ENCODE assay signal across 24 mouse cellular contexts in the genomic region with DNA sequence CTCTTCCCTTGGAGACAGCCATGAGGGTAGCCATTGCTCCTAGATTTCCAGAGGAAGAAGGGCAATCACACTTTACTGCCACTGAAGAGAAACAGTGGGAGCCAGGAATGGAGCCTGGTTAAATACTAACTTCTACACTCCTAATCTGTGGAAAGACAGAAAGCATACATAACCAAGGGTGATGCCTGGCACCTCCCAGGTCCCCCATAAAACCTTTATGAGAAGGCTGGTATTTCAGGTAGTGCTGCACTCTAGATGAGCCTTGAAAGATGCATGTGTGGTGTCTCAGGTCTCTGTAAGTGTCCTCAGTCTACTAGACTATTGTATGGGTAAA. TPM values are rescaled to one million over a fixed set of nuclear protein-coding genes. Genes with fewer than 3 reads are reported as not detected.
A peak's percentile ranks its signal among the peaks of the same experiment; 100 is the strongest.
DNase-seq lines count a peak whose midpoint lies in the region; ATAC-seq and TF ChIP-seq lines count a peak whose summit lies in the region.
"Had no signal": no experiment of that assay in that cellular context is flagged by ENCODE, and none has a peak within 500 bp of the region (broad histone marks: within the 10 kb centered on the region; RNA-seq: fewer than 3 reads in every experiment).

No protein-coding gene starts in this region.

- DNase-seq in heart, embryonic 10.5 days (ENCODE audit: low spot score) = no peak
- no peak for DNase-seq in heart, adult 11 months
- DNase-seq in heart, postnatal 0 days (ENCODE audit: low spot score) = no peak
- no peak for DNase-seq in heart, adult 8-10 months (ENCODE audit: low spot score)
- DNase-seq in liver, embryonic 14.5 days (ENCODE audit: low read depth in 3 of 3, low spot score in 3 of 3) = no peak
- no peak for DNase-seq in cerebellum, adult 8-10 months
- no peak for DNase-seq in right cerebral cortex, postnatal 10 days (ENCODE audit: low spot score in 2 of 2)
- DNase-seq: adrenal gland, postnatal 10 days; cerebellum, adult 9-11 months; gastrocnemius, postnatal 36 days; lung, embryonic 14.5 days; lung, postnatal 4 days; right cerebral cortex, postnatal 25 days; thymus, adult 2 months had no signal

- TF ChIP-seq EP300 in heart, postnatal 0 days (IDR thresholded peaks at IDR 0.05; ENCODE audit: low read depth) = no peak
- no peak for TF ChIP-seq EP300 in liver, embryonic 14.5 days (IDR thresholded peaks at IDR 0.05; ENCODE audit: low read depth)

- TF ChIP-seq CTCF in heart, postnatal 0 days (IDR thresholded peaks at IDR 0.05; ENCODE audit: low read depth) = no peak
- no peak for TF ChIP-seq CTCF in liver, embryonic 14.5 days (IDR thresholded peaks at IDR 0.05; ENCODE audit: low read depth)

- H3K4me2 ChIP-seq in heart, postnatal 0 days (ENCODE audit: low read depth, low read length) = no peak overlapping the region
- no peak overlapping the region for H3K4me2 ChIP-seq in intestine, embryonic 16.5 days (ENCODE audit: low read depth, low read length)
- no peak overlapping the region for H3K4me2 ChIP-seq in liver, embryonic 14.5 days (ENCODE audit: low read depth)
- H3K4me2 ChIP-seq: embryonic facial prominence, embryonic 12.5 days; hindbrain, embryonic 12.5 days; lung, embryonic 14.5 days; neural tube, embryonic 15.5 days; stomach, embryonic 15.5 days had no signal

- peaks cover 40% of the 10 kb centered on the region for H3K4me1 ChIP-seq in heart, embryonic 10.5 days
- H3K4me1 ChIP-seq in heart, postnatal 0 days (ENCODE audit: control insufficient read depth, insufficient read depth) = peaks cover 57% of the 10 kb centered on the region
- H3K4me1 ChIP-seq in intestine, embryonic 16.5 days (ENCODE audit: control insufficient read depth, insufficient read depth, low read length) = 0 out of 2 replicates have a peak, but pooled peaks cover 2% of the 10 kb centered on the region
- H3K4me1 ChIP-seq in liver, embryonic 14.5 days (replicated peaks; ENCODE audit: control insufficient read depth in 2 of 2, insufficient read depth in 2 of 2, low read length in 1 of 2) = peaks cover 0 to 3% of the 10 kb centered on the region in 2 experiments; a peak in 1 of 4 replicates
- H3K4me1 ChIP-seq: embryonic facial prominence, embryonic 12.5 days; hindbrain, embryonic 12.5 days; neural tube, embryonic 15.5 days; stomach, embryonic 15.5 days had no signal

- no peaks in the 10 kb centered on the region for H3K9me3 ChIP-seq in heart, embryonic 10.5 days
- no peaks in the 10 kb centered on the region for H3K9me3 ChIP-seq in heart, postnatal 0 days (replicated peaks; ENCODE audit: control insufficient read depth, low read length)
- H3K9me3 ChIP-seq in intestine, embryonic 16.5 days (ENCODE audit: control insufficient read depth, low read length) = no peaks in the 10 kb centered on the region
- no peaks in the 10 kb centered on the region for H3K9me3 ChIP-seq in liver, embryonic 14.5 days (ENCODE audit: control insufficient read depth, low read length)
- H3K9me3 ChIP-seq: embryonic facial prominence, embryonic 12.5 days; hindbrain, embryonic 12.5 days; neural tube, embryonic 15.5 days; stomach, embryonic 15.5 days had no signal

- no peak for ATAC-seq in heart, postnatal 0 days (ENCODE audit: insufficient read depth, low read depth)
- peak; percentile 65 for ATAC-seq in intestine, embryonic 16.5 days
- ATAC-seq in liver, embryonic 14.5 days (ENCODE audit: insufficient read depth) = 0 out of 2 replicates have a peak, but pooled peaks have one; percentile 33
- ATAC-seq: activated CD4-positive, CD25-positive, alpha-beta regulatory T cell, adult 4 months; forebrain, embryonic 14.5 days; midbrain, embryonic 16.5 days had no signal

- H3K27ac ChIP-seq in heart, embryonic 10.5 days = peak overlapping the region; percentile 86
- H3K27ac ChIP-seq in heart, postnatal 0 days (ENCODE audit: low read depth) = peak overlapping the region; percentile 89
- peak overlapping the region; percentile 43 for H3K27ac ChIP-seq in intestine, embryonic 16.5 days (ENCODE audit: low read length)
- H3K27ac ChIP-seq in liver, embryonic 14.5 days = no peak overlapping the region
- H3K27ac ChIP-seq: embryonic facial prominence, embryonic 12.5 days; hindbrain, embryonic 12.5 days; neural tube, embryonic 15.5 days; stomach, embryonic 15.5 days had no signal

- no peaks in the 10 kb centered on the region for H3K27me3 ChIP-seq in heart, embryonic 10.5 days (ENCODE audit: insufficient read depth, poor library complexity, severe bottlenecking)
- H3K27me3 ChIP-seq in heart, postnatal 0 days (ENCODE audit: control insufficient read depth, insufficient read depth, low read length) = no peaks in the 10 kb centered on the region
- H3K27me3 ChIP-seq in intestine, embryonic 16.5 days (replicated peaks; ENCODE audit: control insufficient read depth, insufficient read depth, low read length) = no peaks in the 10 kb centered on the region
- H3K27me3 ChIP-seq in liver, embryonic 14.5 days (ENCODE audit: control insufficient read depth, insufficient read depth, low read length) = no peaks in the 10 kb centered on the region
- H3K27me3 ChIP-seq: embryonic facial prominence, embryonic 12.5 days; hindbrain, embryonic 12.5 days; neural tube, embryonic 15.5 days; stomach, embryonic 15.5 days had no signal

- no peaks in the 10 kb centered on the region for H3K36me3 ChIP-seq in heart, embryonic 10.5 days
- no peaks in the 10 kb centered on the region for H3K36me3 ChIP-seq in heart, postnatal 0 days (replicated peaks; ENCODE audit: control insufficient read depth, insufficient read depth, low read length)
- no peaks in the 10 kb centered on the region for H3K36me3 ChIP-seq in intestine, embryonic 16.5 days (ENCODE audit: control insufficient read depth, insufficient read depth, low read length)
- no peaks in the 10 kb centered on the region for H3K36me3 ChIP-seq in liver, embryonic 14.5 days (replicated peaks; ENCODE audit: control insufficient read depth, insufficient read depth, low read depth)
- H3K36me3 ChIP-seq: embryonic facial prominence, embryonic 12.5 days; G1E; hindbrain, embryonic 12.5 days; neural tube, embryonic 15.5 days; stomach, embryonic 15.5 days had no signal

- H3K9ac ChIP-seq in heart, postnatal 0 days (replicated peaks; ENCODE audit: low read depth, low read length) = no peak overlapping the region
- no peak overlapping the region for H3K9ac ChIP-seq in intestine, embryonic 16.5 days (ENCODE audit: low read depth, low read length)
- H3K9ac ChIP-seq in liver, embryonic 14.5 days (replicated peaks) = no peak overlapping the region
- H3K9ac ChIP-seq: embryonic facial prominence, embryonic 12.5 days; hindbrain, embryonic 12.5 days; lung, embryonic 14.5 days; neural tube, embryonic 15.5 days; stomach, embryonic 15.5 days had no signal

- no peak overlapping the region for H3K4me3 ChIP-seq in heart, embryonic 10.5 days
- no peak overlapping the region for H3K4me3 ChIP-seq in heart, postnatal 0 days (ENCODE audit: low read depth, low read length)
- H3K4me3 ChIP-seq in intestine, embryonic 16.5 days (ENCODE audit: low read length) = no peak overlapping the region
- no peak overlapping the region for H3K4me3 ChIP-seq in liver, embryonic 14.5 days (ENCODE audit: insufficient read depth in 1 of 2, low read depth in 2 of 2, low read length in 2 of 2)
- H3K4me3 ChIP-seq: embryonic facial prominence, embryonic 12.5 days; erythroblast, embryonic 14.5 days; hindbrain, embryonic 12.5 days; neural tube, embryonic 15.5 days; stomach, embryonic 15.5 days had no signal

RNA-seq across cellular contexts. Expression of a gene that starts 39.4 kb away (rescaled TPM):
- 21.2 and 39.8 TPM in 2 replicates for polyA plus RNA-seq in heart, embryonic 10.5 days (2016; fragmentation: Nextera tagmentation; extraction: Ambion mirVana)
- total RNA-seq in heart, postnatal 0 days (2014; rRNA removed; ENCODE audit: low replicate concordance) = 50.8 and 69.1 TPM in 2 replicates
- 51.8 and 61.4 TPM in 2 replicates for polyA plus RNA-seq in heart, postnatal 0 days (2015; fragmentation: Nextera tagmentation; extraction: Ambion mirVana)
- total RNA-seq in heart, adult 8-10 months (2022) = 100 to 1,000 TPM in 2 of 4 experiments, 10 to 100 TPM in 2; 69.5 to 106 (median 92.6) TPM
- 8.9 and 10.5 TPM in 2 replicates for polyA plus RNA-seq in intestine, embryonic 16.5 days (2015; fragmentation: Nextera tagmentation; extraction: Ambion mirVana)
- polyA plus RNA-seq in liver, embryonic 14.5 days (2012; rRNA removed) = 0.89 and 0.99 TPM in 2 replicates
- 1.9 and 2.2 TPM in 2 replicates for polyA plus RNA-seq in liver, embryonic 14.5 days (2014; fragmentation: Nextera tagmentation; extraction: Ambion mirVana)
- polyA plus RNA-seq: activated CD4-positive, CD25-positive, alpha-beta regulatory T cell, adult 4 months; erythroblast, embryonic 14.5 days; G1E had no signal
